Mouse (Mus musculus) midbrain, embryonic 15.5 days (tissue): Measurements from ENCODE around the gene Mphosph9. TPM values are rescaled to one million over a fixed set of nuclear protein-coding genes. Genes with fewer than 3 reads are reported as not detected.
"Not testable (repeated sequence)": the region's sequence is repeated elsewhere in the genome, so short reads cannot be mapped to it uniquely, and the experiment has no call there.

Experiments used
- ATAC-seq: fragments of 200-750 bp; cut with Nextera tagmentation; replicated peaks from 2 replicates; pipeline ENCODE4 v1.8.0; 2017; ENCODE audit warnings: moderate TSS enrichment
- H3K27ac ChIP-seq: fragments of 300-500 bp; sonication (generic); 2 replicates; pipeline ENCODE4 v1.5.1; 2015; ENCODE audit warnings: mild to moderate bottlenecking, inconsistent platforms
- H3K27me3 ChIP-seq: fragments of 300-500 bp; sonication (generic); replicated peaks from 2 replicates; pipeline ENCODE4 v1.6.1; 2015; ENCODE audit warnings: inconsistent platforms
- H3K36me3 ChIP-seq: fragments of 300-500 bp; sonication (generic); replicated peaks from 2 replicates; pipeline ENCODE4 v1.6.1; 2015; ENCODE audit warnings: inconsistent platforms
- H3K4me1 ChIP-seq: fragments of 300-500 bp; sonication (generic); 2 replicates; pipeline ENCODE4 v1.6.1; 2015; ENCODE audit warnings: inconsistent platforms
- H3K4me2 ChIP-seq: fragments of 300-500 bp; sonication (generic); 2 replicates; pipeline ENCODE4 v1.6.1; 2015; ENCODE audit warnings: inconsistent platforms, mild to moderate bottlenecking, moderate library complexity
- H3K4me3 ChIP-seq: fragments of 300-500 bp; sonication (generic); 2 replicates; pipeline ENCODE4 v1.5.1; 2015; ENCODE audit warnings: mild to moderate bottlenecking, inconsistent platforms
- H3K9ac ChIP-seq: fragments of 300-500 bp; sonication (generic); 2 replicates; pipeline ENCODE4 v1.6.1; 2015; ENCODE audit warnings: mild to moderate bottlenecking, inconsistent platforms
- H3K9me3 ChIP-seq: fragments of 300-500 bp; sonication (generic); 2 replicates; pipeline ENCODE4 v1.6.1; 2016; ENCODE audit warnings: inconsistent platforms
- WGBS: fragments of 180-500 bp; shearing (Covaris S2); methylation state at CpG from one replicate; pipeline ENCODE4 v1.1.7; 2015; ENCODE audit warnings: mixed read lengths; 5-methylcytosine and 5-hydroxymethylcytosine counted together
- polyA plus RNA-seq: library from polyadenylated mRNA; unstranded; fragments of >200 nt; fragmentation: Nextera tagmentation; extraction: Ambion mirVana; gene quantifications from 2 replicates; pipeline ENCODE4 v1.2.1, GENCODE M21; 2015

Gene Mphosph9
- polyA plus RNA-seq, 1 experiment from 2014 or later, result 14.8 TPM

DNA sequence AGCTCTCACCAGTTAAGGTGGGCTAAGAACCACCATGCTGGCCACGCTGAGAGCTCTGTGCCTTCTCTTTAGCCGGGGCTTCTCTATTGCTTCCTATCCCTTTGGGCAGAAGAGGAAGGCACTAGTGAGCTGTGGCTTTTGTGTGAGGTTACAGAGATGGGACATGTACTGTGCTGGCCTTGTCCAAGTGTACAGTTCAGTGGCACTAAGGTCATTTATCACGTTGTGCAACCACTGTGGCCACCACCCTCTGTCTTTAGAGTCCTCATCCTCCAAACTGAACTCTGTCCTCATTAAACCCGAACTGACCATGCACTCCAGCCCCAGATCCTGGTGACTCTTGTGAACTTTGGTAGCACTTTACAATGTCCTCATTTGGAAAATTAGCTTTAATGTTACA, 101.3 kb downstream of the Mphosph9 start:
- WGBS, result 93% methylated on average over 4 of the region's 4 CpGs
- Histone ChIP-seq H3K4me1 (peaks cover 4% of the 10 kb centered on the region), H3K27ac (no peak overlapping the region), H3K36me3 (no peaks in the 10 kb centered on the region), H3K27me3 (no peaks in the 10 kb centered on the region), H3K9me3 (no peaks in the 10 kb centered on the region), H3K4me3 (no peak overlapping the region), H3K9ac (no peak overlapping the region), H3K4me2 (no peak overlapping the region)
- no peak for ATAC-seq

DNA sequence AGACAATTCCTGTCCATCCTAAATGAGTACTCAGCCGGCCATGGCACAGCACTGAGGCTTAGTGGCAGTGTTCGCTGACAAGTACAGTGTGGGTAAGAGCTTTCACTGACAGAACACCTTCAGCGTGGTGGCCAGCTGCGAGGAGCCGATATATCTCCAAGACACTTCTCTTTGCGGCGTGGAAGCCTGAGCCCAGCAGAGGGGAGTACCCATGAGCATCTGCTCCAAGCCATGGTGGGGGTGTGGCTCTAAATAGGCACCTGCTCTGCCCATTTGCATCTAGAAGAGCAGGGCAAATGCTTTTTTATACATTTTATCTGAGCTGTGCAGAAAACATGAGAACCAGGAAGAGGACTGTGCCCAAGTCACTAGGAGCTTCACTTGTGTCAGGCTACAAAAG, 101.9 kb downstream of the Mphosph9 start:
- Histone ChIP-seq H3K4me3 (no peak overlapping the region), H3K4me1 (peaks cover 10% of the 10 kb centered on the region), H3K9me3 (no peaks in the 10 kb centered on the region), H3K27ac (no peak overlapping the region), H3K36me3 (no peaks in the 10 kb centered on the region), H3K9ac (no peak overlapping the region), H3K4me2 (no peak overlapping the region), H3K27me3 (no peaks in the 10 kb centered on the region)
- no peak for ATAC-seq
- WGBS, result 92% methylated on average over 7 of the region's 7 CpGs

DNA sequence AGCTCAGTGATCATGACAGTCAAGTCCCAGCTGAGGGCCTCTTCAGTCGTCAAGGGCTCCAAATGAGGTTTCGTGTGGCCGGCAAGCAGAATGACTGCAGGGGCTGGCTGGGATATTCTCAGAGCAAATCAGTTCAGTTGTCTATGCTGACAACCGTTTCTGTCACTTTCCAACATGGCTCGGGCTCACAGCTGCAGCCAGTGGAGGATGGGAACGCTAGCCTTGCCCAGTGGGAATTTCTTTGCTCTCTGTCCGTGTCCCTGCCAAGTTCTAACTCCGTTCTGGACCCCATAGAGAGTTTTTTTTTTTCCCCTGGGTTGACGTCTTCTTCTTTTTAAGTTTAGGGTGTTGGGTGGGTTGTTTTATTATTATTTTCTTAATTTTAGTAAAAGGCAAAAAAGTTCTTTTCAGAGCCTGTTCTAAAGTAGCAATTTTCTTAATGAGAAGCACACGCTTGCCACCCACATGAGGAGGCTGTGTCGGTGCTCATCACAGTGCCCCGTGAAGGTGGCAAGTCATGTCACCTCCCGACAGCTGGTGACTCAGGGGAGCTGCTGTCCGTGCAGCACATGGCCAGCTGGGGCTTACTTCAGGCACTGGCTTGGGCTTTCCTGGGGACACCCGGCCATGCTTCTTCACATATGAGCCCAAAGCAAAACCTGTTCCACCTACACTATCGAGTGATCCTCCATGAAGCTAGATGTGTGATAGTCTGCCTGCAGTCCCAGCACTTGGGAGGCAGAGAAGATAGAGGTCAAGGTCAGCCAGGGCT, 103.3 kb downstream of the Mphosph9 start:
- WGBS, result 66% methylated on average over 16 of the region's 16 CpGs
- ATAC-seq, result no peak
- Histone ChIP-seq H3K4me1 (peaks cover 11% of the 10 kb centered on the region), H3K27me3 (no peaks in the 10 kb centered on the region), H3K4me3 (no peak overlapping the region), H3K36me3 (no peaks in the 10 kb centered on the region), H3K9me3 (no peaks in the 10 kb centered on the region), H3K27ac (no peak overlapping the region), H3K9ac (no peak overlapping the region), H3K4me2 (no peak overlapping the region)

DNA sequence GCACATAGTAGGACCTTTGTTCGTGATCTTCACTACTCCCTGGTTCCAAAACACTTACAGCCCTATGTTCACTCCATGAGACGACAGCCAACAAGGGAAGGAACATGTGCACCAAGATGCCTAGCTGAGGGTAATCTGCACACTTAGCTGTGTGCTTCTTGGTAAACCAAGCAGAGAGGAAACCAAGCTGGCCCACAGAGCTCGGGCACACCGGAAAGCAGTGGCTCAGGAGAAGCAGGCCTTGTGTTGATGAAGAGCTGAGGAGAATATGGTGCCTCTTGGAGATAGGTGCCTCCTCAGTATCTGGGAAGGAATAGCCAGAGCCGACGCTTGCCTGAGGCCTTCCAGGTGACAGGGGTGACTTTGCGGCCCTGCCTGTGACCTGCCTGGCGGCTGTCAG, 104.2 kb downstream of the Mphosph9 start:
- H3K4me3 ChIP-seq, result no peak overlapping the region
- no peaks in the 10 kb centered on the region for H3K27me3 ChIP-seq
- no peak overlapping the region for H3K9ac ChIP-seq
- 88% methylated on average over 8 of the region's 8 CpGs for WGBS
- H3K4me2 ChIP-seq, result no peak overlapping the region
- no peaks in the 10 kb centered on the region for H3K36me3 ChIP-seq
- H3K4me1 ChIP-seq, result peaks cover 17% of the 10 kb centered on the region
- no peaks in the 10 kb centered on the region for H3K9me3 ChIP-seq
- no peak for ATAC-seq
- H3K27ac ChIP-seq, result no peak overlapping the region

DNA sequence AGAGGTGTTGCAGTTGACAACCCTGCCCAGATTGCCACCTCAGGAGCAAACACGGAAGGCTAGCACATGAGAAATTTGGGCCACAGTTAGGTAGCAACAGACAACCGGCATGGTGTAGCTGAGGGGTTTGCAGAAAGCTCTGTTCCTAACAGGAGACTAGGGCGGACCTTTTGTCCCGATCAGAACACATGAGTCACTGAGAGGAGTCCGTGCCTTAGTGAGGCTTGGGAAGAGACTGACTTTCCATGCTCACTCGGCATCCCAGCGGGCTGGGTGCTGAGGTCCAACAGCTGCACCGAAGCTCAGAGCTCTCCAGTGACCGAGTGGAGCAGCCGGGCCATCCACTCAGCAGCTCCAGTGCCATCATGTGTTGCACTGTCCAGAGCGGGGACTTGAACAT, 105.1 kb downstream of the Mphosph9 start:
- no peak overlapping the region for H3K9ac ChIP-seq

DNA sequence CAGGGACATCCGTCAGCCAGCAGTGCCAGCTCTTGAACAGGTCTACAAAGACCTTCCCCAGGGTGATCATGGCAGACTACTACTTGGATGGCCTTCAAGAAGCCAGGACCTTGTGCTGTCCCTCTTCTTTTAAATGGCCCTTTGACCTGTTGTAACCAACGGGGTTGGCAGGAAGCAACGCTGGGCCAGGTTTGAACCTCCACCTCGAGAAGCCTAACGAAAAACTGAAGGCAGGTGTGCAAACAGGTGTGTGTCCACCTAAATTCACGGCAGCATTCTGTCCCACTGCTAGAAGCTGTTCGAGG, 106.1 kb downstream of the Mphosph9 start:
- Histone ChIP-seq H3K9ac (no peak overlapping the region), H3K9me3 (no peaks in the 10 kb centered on the region), H3K4me1 (peaks cover 17% of the 10 kb centered on the region), H3K27ac (peak overlapping the region; percentile 18; the same call in 1 of the 2 replicates), H3K4me2 (no peak overlapping the region), H3K4me3 (no peak overlapping the region), H3K36me3 (no peaks in the 10 kb centered on the region), H3K27me3 (no peaks in the 10 kb centered on the region)
- WGBS, result 82% methylated on average over 7 of the region's 7 CpGs
- no peak for ATAC-seq

More for the DNA sequence above, 105.1 kb downstream of the Mphosph9 start:
- Histone ChIP-seq H3K4me2 (no peak overlapping the region), H3K27ac (no peak overlapping the region), H3K4me3 (no peak overlapping the region), H3K36me3 (no peaks in the 10 kb centered on the region), H3K27me3 (no peaks in the 10 kb centered on the region), H3K4me1 (peaks cover 17% of the 10 kb centered on the region), H3K9me3 (no peaks in the 10 kb centered on the region)
- no peak for ATAC-seq
- 96% methylated on average over 11 of the region's 11 CpGs for WGBS

DNA sequence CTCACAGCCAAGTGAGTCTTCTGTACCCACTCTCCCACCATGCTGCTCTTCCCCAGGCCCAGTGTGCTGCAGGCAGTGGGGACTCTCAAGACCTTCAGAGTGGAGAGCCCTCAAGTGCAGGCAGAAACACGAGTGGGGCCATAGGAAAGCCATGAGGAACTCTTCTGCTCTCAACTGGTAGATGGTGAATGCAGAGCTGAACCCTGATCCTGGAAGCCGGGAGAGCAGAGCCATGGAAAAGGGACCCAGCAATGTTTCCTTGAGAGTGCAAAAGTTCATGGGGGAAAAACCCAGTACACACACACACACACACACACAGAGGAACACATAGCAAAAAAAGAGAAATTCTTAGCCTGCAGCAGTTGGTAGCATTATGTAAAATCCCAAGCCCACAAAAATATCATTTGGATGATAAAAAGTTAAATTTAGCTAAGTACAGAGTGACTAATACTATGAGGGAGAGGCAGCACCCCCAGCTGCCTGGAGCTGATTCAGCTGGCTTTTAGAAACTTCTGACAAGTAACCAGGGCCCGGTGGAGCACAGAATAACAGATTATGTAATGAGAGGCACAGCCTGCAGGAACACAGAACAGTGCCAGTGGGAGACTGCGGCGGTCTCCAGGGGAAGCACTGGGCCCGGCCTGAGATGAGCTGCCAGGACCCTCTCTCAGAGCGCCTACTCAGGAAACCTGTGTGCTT, 106.6 kb downstream of the Mphosph9 start:
- peak overlapping the region; percentile 18; the same call in 1 of the 2 replicates for H3K27ac ChIP-seq
- WGBS, result 52% methylated on average over 7 of the region's 7 CpGs
- no peak for ATAC-seq
- H3K4me3 ChIP-seq, result no peak overlapping the region
- H3K36me3 ChIP-seq, result no peaks in the 10 kb centered on the region
- no peak overlapping the region for H3K9ac ChIP-seq
- H3K9me3 ChIP-seq, result no peaks in the 10 kb centered on the region
- H3K27me3 ChIP-seq, result no peaks in the 10 kb centered on the region
- H3K4me2 ChIP-seq, result no peak overlapping the region
- H3K4me1 ChIP-seq, result peaks cover 17% of the 10 kb centered on the region

DNA sequence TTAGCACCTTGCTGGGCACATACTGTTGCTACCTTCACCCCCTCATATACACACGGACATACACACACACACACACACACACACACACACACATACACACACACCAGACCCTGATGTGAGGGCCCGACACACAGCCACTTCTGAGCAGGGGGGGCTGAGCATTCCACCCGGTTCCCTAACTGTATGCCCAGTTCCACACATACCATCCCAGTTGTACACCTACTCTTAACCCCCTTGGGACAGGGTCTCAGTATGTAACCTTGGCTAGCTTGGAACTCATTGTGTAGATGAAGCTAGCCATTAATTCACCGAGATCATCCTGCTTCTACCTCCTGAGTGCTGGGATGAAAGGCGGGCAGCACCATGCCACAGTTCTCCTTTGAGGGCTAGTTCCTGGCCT, 107.2 kb downstream of the Mphosph9 start:
- no peak overlapping the region for H3K27ac ChIP-seq
- H3K4me1 ChIP-seq, result peaks cover 17% of the 10 kb centered on the region
- no peak overlapping the region for H3K9ac ChIP-seq
- no peak for ATAC-seq
- no peaks in the 10 kb centered on the region for H3K36me3 ChIP-seq
- WGBS, result 93% methylated on average over 5 of the region's 5 CpGs
- H3K4me3 ChIP-seq, result no peak overlapping the region
- no peaks in the 10 kb centered on the region for H3K9me3 ChIP-seq
- no peak overlapping the region for H3K4me2 ChIP-seq
- H3K27me3 ChIP-seq, result no peaks in the 10 kb centered on the region

DNA sequence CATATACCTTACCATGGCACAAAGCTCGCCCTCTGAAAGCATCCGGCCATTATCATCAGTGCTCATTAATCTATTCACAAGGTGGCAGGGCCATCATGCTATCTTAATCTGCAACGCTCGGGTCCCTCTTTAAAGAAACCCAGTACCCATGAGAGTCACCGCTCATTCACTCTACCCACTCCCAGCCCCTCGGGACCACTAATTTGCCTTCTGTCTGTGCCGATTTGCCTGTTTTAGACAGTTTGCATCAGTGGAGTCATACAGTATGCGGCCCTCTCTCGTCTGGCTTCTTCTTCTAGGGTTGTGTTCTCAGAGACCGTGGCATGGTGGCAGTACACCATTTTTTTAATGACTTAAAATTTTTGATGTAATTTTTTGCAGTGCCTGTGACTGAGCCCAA, 108.3 kb downstream of the Mphosph9 start:
- no peak for ATAC-seq
- Histone ChIP-seq H3K9me3 (no peaks in the 10 kb centered on the region), H3K9ac (no peak overlapping the region), H3K4me1 (peaks cover 17% of the 10 kb centered on the region), H3K36me3 (no peaks in the 10 kb centered on the region), H3K4me3 (no peak overlapping the region), H3K27me3 (no peaks in the 10 kb centered on the region), H3K4me2 (no peak overlapping the region), H3K27ac (no peak overlapping the region)
- 54% methylated on average over 10 of the region's 10 CpGs for whole genome bisulfite sequencing

DNA sequence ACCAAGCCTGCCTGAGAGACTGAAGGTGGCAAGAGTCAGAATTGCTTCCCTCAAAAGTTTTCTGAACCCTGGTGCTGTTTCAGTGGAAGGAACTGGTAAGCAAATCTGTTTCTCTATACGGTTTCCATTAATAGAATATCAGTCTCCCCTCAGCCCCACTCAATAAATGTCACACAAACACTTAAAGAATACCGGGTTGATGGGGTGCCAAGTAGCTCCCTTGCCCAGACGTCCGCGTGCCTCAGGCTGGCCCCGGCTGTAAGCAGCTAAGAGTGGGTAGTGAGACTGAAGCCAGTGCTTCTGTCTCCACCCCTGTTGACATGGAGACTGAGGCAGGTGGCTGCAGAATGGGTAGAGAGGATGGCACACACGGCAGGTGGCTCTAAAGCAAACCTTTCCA, 108.8 kb downstream of the Mphosph9 start:
- Histone ChIP-seq H3K27me3 (no peaks in the 10 kb centered on the region), H3K27ac (no peak overlapping the region), H3K4me2 (no peak overlapping the region), H3K4me1 (peaks cover 17% of the 10 kb centered on the region), H3K9ac (no peak overlapping the region), H3K4me3 (no peak overlapping the region), H3K36me3 (no peaks in the 10 kb centered on the region), H3K9me3 (no peaks in the 10 kb centered on the region)
- 68% methylated on average over 7 of the region's 7 CpGs for WGBS
- ATAC-seq, result no peak

DNA sequence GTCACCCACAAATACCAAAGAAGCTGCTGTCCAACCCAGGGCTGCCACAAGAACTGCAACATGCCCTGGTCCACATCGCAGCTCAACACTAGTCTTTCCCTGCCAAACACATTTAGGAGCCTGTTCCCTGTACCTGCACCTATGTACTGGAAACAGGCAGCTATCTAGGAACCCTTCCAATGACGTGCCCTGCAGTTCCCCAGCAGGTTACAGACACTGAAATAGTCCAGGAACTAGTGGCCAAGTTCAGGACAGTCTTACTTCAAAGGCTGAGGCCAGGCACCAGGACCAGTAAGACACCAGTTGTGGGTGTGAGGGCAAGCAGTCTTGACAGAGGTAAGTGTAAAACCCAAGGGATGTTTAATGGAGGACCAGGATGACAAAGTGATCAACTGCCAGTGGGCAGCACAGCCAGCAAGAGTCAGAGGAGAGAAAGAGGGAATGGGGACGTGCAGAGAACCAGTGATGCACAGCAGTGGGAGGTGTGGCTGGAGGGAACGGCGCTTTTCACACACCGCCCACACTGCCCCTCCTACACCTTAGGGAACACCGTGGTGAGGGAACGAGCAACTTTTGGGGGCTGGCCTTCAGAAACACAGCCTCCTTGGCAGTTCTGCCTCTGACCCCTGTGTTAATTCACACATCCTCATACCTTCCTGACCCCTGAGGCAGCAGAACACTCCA, 110.1 kb downstream of the Mphosph9 start:
- WGBS, result 51% methylated on average over 8 of the region's 8 CpGs
- no peaks in the 10 kb centered on the region for H3K27me3 ChIP-seq
- H3K9ac ChIP-seq, result no peak overlapping the region
- H3K4me3 ChIP-seq, result no peak overlapping the region
- H3K4me1 ChIP-seq, result peaks cover 17% of the 10 kb centered on the region
- ATAC-seq, result no peak
- H3K36me3 ChIP-seq, result no peaks in the 10 kb centered on the region
- no peak overlapping the region for H3K27ac ChIP-seq
- H3K4me2 ChIP-seq, result no peak overlapping the region
- no peaks in the 10 kb centered on the region for H3K9me3 ChIP-seq

DNA sequence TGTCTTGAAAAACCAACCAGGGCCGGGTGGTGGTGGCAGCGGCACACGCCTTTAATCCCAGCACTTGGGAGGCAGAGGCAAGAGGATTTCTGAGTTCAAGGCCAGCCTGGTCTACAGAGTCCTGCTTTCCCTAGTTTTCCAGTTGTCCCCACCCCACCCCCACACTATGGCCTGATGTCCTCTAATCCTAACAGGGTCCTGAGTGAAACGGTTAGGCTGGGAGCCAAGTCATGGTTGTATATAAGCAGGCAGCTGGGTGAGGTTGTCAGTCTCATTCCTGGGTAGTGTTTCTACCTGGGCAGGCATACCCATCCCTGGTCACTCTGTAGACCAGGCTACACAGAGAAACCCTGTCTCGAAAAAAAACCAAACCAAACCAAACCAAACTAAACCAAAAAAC, 110.7 kb downstream of the Mphosph9 start:
- H3K27me3 ChIP-seq, H3K4me2 ChIP-seq, H3K4me3 ChIP-seq, ATAC-seq, H3K9me3 ChIP-seq, H3K36me3 ChIP-seq, H3K9ac ChIP-seq, H3K27ac ChIP-seq: not testable (repeated sequence)
- 86% methylated on average over 5 of the region's 5 CpGs for WGBS
- peaks cover 17% of the 10 kb centered on the region for H3K4me1 ChIP-seq
